Mouse (Mus musculus): ENCODE data around the gene Hcls1. TPM values are rescaled to one million over a fixed set of nuclear protein-coding genes. Genes with fewer than 3 reads are reported as not detected.

The Hcls1 gene
- polyA plus RNA-seq (2017; shearing (Covaris generic)) = 219 TPM

DNA sequence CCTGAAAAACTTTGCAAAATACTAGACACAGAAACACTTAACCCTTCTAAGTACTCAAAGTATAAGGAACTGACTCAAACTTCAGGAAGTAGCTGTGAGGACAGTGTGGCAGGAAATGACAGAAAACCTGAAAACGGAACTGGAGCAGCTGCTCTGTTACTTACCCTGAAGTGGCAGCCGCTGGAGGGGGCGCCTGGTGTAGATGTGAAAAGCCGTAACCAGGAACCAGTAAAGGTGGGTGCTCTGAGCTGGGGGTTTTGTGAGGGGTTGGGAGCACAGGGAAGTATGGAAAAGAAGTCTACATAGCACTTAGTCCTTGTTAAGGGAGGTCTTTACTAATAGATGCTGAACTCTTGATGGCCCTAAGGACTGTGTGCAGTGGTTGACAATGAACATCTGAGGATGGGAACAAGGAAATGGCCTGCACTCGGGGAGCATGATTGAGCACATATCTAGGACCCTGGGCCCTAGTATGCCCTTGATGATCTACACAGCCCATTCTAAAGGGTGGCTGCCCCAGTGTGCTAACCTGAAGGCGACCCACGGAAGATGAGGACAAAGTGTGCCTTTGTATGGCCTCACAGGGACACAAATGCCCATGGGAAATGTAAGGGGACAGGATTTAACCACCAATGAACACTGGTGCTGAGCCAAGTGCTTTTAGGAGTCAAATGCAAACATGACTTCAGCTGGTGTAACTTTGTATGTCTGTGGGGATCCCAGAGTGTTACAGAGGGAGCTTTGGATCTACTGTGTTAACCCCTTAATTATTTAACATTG is at the start of gene Hcls1:
Gene Hcls1, plus strand, starts transcription at position 143 of the 780 bp plus-strand sequence.

GRCm38 (mm10) chr16:36989999-36990625 is 55.3 kb downstream of the Hcls1 start, which contains the start of gene Fbxo40:
TSS of gene Fbxo40 (minus strand) at chr16:36990467.

DNA sequence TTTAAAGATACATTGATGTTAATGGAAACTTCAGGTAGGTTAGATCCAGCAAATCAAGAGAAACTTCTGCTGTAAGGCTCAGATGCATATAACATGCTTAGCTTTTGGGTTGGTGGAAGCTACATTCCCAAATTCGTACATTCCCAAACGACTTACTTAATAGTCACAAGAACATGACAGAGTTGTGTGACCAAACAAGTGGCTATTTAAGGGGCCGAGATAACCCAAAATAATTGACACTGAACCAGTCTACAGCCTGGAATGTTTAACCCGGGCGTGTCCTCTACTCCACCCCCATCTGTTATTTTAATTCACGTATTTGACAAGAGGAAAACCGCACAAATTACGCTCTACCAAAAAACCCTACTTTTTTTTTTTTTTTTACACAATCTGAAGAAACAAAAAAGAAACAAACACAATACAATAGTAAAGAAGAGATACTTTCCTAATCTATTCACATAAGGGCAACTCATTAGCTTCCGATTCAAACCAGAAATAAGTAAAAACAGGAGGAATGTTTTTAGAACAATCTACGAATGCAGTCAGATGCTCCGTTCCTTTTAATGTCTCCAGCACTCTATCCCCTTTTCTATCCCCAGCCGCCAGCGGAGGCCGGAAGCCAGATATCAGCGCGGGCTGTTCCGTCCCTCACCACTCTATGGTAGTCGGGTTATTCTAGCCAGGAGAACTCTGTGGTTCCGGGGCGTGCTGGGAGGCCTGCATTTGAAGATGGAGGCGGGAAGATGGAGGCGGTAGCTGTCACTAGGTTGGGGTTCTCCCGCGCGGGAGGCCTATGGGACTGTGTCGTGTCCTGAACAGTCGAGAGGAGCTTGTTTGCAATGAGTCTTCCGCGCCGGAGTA is 76.5 kb downstream of the Hcls1 start, which contains the start of gene Polq:
Gene Polq, plus strand, starts transcription at position 726 of the 861 bp plus-strand sequence.

Other genes with a start within 250 kb of the Hcls1 start
- 11.0 TPM for gene Ildr1, start 241.0 kb upstream of the Hcls1 start, polyA plus RNA-seq (2017; shearing (Covaris generic))
- gene Slc15a2, start 150.0 kb upstream of the Hcls1 start, polyA plus RNA-seq (2017; shearing (Covaris generic)) = 3.3 TPM
- gene Iqcb1, start 106.6 kb upstream of the Hcls1 start, polyA plus RNA-seq (2017; shearing (Covaris generic)) = 15.3 TPM
- 0.87 TPM for gene Eaf2, start 60.0 kb upstream of the Hcls1 start, polyA plus RNA-seq (2017; shearing (Covaris generic))
- gene Golgb1, start 59.8 kb upstream of the Hcls1 start, polyA plus RNA-seq (2017; shearing (Covaris generic)) = 44.0 TPM
- 0.09 TPM for gene Fbxo40, start 55.5 kb downstream of the Hcls1 start, polyA plus RNA-seq (2017; shearing (Covaris generic))
- 1.9 TPM for gene Polq, start 76.8 kb downstream of the Hcls1 start, polyA plus RNA-seq (2017; shearing (Covaris generic))

All from activated CD4-positive, CD25-positive, alpha-beta regulatory T cell, adult 9 weeks (primary cell).